Mouse (Mus musculus) kidney, postnatal 4 days (tissue): ENCODE data around the gene Dip2b.

Experiments
- DNase-seq, 2 experiments: peaks; one replicate each; pipeline ENCODE4 v3.0.0; 2021; ENCODE audit warnings: mixed read lengths in 2 of 2

The Dip2b gene

DNA sequence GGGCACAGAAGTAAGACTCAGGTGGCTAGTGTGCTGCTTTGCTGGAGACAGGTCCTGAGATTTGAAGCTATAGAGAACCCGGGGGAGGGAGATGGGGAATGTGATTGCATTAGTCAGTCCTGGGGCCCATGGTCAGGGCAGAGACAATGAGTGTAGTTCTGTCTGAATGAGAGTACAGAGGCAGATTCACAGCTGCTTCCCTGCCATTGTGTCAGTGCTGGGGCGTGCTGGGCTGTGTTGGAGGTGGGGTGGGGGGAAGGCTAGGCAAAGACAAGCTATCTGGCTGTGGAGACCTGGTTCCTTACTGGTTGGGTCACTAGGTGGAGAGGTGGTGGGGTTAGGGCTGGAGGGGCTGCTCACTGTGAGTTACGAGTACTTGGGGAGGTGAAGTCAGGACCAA is 14.3 kb downstream of the Dip2b start:
- DNase-seq, result no peak

DNA sequence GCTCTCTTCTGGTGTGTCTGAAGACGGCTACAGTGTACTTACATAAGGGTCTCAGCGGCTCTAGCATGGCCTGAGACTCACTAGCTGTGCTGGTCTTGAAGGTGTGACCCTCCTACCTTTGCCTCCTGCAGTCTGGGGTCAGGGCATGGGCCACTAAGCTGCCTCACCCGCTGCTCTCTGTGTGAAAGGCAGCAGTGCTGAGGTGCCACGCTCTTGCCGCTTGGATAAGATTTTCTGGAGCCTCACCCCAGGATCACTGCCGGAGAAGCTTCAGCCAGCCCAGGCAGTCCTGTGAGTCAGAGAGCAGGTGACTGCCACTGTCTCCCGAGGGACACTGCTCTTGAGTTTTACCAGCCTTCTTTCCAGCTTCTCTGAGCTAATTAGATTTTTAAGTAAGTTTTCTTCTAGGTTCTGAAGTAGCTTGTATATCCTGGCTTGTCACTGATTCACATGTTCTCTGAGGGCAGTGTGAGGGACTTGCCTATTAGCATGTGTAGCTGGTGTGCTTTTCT is 18.0 kb downstream of the Dip2b start:
- peak; percentile 17 to 25 for DNase-seq

DNA sequence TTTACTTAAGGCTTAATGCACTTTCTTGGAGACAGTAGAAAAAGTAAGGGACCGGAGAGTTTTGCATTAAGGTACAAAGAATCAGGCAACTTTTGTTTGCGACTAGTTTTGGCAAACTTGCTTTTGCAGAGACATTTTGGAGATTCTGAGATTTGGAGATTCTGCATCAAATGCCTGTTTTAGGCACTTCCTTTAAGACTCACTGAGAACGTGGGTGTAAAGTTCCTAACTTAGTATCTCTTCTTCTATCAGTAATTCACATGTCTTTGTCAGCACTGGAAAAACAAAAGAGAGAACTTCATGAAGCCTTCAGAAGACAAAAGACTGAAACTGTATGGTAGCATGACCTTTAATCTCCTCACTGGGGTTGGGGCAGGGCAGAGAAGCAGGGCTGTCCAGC is 19.2 kb downstream of the Dip2b start:
- DNase-seq, result no peak

DNA sequence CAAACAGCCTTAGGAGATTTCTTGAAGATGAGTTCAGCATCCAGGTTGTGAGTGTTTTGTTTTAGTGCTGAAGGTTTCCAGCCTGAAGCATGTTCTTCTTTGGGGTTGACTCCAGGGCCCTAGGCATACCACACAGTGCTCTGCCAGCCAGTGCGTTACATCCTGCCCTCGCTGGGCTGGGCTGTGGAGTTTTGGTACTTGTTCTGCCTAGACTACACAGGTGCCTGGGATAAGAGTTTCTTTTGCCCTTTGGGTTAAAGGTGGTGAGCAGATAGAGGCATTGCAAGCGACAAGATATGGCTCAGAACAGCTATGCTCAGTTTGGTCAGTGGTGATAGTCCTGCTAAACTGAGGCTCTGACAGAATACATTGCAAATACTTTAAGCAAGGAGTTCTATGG is 19.7 kb downstream of the Dip2b start:
- no peak for DNase-seq

DNA sequence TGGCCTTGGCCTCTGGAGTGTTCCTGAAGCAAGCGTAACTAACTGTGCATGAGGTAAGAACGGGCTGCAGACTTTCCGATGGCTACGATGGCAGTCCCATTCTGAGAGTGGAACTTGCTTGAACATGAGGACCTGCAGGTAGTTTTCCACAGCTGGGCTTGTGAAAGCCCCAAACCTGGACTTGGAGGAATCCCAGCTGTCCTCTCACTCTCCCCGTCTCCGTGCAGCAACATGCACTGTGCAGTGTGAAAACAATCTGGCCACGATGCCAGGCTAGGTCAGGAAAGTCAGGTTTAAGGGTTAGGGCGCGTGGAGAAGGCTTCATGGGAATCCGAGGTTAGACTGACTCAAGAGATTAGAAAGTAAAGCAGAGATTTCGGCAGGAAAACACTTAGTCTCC is 20.4 kb downstream of the Dip2b start:
- no peak for DNase-seq

DNA sequence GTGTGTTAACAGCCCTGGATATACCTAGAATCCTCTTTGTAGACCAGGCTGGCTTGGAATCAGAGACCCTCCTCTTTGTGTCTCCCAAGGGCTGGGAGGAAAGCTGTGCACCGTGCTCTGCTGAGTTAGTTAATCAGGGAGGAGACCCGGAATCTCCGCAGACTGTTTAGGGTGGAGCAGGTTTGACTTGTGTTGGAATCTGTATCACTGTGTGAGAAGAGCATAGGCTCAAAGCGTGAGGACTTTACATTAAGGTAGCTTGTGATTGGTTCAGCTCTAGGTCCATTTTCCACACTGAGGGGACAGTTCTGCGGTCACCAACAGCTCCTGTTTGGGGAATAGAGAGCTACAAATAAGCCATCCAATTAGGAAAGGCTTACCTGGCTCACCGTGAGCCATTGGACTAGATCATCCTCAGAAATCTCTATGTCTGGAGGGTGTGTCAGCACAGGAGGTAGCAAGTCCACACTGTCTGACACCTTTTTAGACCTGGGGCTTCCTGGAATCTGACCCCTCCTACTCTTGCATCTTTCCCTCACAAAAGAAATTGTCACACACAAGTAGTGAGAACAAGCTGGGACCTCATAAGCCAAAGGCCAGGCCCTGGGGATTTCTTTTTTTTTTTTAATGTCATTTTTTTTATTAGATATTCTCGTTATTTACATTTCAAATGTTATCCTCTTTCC is 21.3 kb downstream of the Dip2b start:
- no peak for DNase-seq

DNA sequence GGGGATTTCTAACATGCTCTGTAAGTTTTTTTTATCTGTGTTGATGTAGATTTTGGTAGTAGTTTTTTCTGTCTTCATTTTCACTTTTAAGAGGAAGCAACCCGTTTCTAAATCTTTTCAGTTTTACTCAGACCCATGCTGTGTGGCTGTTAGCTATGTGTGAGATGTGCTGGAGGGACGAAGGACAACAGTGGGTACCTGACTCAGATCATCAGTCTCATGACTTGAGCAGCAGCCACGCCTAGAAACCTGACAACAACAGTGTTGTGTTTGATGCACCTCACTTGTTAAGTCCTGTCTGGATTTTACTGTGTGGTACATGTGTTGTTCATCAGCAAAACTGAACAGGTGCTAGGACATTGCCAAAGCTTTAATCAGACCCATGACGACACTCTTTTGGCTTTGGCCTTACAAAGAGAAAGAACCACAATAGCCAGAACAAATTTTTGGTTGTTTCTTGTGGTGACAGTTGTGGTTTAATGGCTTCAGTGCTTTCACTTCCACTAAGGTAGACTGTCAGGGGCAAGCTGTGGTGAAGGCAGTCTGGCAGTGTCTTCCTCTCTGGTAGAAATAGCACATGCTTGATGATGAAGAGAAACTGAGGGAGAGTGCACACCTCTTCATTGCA is 22.2 kb downstream of the Dip2b start:
- no peak for DNase-seq

DNA sequence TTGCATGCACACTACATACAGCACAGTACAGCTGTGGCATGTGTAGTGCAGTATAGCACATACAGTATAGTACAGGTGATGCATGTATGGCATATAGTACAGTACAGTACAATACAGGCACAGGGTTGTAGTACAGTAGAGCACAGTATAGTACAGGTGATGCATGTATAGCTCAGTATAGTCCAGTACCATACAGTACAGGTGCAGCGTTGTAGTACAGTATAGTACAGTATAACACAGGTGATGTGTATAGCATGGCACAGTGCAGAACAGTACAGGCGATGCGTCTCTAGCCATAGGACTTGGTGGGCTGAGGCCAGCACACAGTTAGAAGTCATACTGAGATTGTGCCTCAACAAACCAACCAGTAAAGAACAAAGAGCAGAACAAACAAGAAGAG is 22.9 kb downstream of the Dip2b start:
- DNase-seq, result no peak

DNA sequence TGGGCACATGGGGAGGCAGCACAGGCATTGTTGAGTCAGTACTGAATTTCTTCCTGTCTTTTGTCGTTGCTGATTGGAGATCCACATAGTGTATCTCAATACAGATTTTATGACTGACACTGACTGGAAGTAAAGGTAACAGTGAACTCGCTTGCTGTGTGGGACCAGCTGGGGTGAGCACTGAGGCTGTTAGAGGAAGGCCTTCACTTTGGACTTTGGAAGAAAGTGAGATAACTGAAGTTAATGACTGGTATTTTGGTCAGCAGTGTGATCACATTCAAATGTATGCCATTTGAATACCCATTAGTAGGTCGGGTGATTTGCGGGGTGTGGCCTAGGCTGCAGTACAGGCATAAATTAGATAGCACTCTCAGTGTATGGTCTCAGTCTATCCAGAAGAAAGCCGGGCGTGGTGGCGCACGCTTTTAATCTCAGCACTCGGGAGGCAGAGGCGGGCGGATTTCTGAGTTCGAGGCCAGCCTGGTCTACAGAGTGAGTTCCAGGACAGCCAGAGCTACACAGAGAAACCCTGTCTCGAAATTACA is 24.8 kb downstream of the Dip2b start:
- DNase-seq, result no peak

DNA sequence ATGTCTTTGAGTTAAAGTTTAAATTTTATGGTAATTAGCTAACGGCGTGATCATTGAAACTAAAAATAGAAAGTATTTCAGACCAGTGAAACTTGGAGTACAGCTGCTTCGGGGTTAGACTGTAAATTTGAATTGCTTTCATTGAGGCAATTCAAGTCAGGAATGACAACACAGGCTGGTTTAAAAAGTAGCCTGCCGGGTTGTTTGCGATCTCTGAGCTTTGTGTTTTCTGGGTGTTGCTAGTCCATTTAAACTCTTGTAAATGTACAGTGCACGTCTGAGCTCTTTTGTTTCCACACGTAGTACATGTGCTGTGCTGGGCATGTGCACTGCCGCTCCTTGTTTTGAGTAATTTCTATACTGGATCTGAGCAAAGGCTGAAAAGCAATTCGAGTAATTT is 28.2 kb downstream of the Dip2b start:
- DNase-seq, result peak in 1 of 2 experiments; percentile 28

DNA sequence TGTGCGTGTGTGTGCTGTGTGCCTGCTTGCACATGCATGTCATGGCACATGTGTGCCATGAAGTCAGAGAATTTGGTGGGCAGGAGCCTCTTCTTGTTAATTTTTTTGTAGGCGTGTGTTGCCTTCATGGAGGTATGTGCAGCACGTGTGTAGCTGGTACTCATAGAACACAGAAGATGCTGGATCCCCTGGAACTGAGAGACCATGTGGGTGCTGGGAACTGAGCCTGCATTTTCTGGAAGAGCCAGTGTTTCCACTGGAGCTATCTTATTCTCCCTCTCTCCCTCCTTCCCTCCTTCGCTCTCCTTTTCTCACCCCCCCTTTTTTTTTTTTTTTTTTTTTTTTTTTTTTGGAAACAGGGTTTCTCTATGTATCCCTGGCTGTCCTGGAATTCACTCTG is 30.6 kb downstream of the Dip2b start:
- no peak for DNase-seq

DNA sequence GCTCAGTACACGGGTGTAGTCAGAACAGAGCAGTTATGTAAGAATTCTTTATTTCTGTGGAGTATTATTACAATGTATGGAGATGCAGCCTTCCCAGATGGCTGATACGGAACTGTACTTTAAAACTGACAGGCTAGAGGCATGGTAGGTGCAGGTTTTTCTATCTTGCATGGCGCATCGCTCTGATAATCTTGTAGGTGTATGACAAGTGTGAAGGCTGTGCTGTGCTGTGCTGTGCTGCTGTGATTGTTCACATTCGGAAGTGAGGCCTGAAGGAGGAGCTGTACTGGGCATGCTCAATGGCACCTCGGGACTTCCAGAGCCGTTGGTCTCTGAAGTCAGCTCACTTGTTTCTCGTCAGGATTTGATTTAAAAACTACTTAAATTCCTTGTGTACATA is 31.6 kb downstream of the Dip2b start:
- DNase-seq, result no peak

DNA sequence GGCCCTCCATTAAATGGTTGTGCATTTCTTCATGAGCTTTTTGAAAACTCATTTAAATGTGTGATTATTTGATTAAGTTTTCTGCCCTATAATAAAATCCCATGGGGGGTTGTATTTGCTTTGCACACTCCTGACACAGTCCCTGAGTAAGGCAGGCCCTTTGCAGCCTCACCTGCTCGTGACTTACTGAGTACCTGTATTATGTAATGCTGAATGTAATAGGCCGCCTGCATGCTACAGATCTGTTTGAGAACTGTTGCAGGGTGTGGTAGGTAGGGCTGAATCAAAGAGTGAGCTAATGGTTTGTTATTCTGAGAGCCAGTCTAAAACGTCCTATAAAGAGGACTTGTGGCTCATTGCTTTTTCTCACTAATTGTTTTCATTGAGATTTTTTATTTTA is 33.4 kb downstream of the Dip2b start:
- no peak for DNase-seq

DNA sequence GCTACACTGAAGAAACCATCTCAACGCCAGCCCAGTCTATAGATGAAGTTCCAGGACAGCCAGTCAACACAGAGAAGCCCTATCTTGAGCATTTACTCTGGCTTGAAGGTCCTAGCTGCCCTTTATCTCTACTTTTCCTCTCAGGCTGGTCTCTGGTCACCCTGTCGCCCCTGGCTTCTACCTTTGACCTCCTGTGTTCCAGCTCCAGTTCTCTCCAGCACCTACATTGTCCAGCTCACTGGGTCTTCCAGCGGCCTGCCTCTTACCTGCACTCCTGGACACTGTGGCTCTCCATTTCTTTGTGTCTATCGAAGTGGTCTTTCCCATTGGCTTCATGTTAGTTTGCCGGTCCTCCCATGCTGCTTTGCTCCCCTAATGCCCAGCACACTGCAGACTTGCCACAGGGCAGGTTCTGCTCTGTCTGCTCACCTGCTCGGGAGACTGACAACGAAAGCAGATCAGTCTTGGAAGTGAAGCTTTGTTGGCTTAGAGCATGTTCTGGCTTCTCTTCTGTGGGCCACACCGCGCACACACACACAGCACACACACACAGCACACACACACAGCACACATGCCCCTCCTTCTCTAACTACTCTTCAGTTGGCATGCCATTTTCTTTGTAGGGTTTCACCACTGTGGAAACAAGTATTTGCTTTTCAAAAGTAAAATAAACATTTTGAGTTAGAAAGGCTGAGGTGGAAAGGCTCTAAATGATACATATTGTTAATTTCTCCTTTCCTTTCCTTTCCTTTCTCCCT is 35.4 kb downstream of the Dip2b start:
- DNase-seq, result no peak

DNA sequence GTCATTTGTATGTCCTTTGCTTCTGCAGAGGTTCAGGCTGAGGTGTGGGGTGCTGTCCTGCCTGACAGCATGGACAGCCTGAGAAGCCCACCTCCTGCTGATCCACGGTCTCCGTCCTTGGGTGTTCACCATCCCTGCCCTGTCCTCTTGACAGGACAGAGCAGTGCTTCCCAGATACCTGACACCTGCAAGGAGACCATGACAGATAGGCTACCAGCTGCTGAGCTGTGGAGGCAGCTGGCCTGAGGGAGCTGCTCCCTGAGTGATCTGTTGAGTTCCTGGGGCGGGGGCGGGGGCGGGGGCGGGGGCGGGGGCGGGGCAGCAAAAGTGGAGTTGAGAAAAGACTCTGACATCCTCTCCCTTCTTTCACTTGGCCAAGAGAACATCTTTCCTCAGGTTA is 36.3 kb downstream of the Dip2b start:
- DNase-seq, result peak in 1 of 2 experiments; percentile 13

DNA sequence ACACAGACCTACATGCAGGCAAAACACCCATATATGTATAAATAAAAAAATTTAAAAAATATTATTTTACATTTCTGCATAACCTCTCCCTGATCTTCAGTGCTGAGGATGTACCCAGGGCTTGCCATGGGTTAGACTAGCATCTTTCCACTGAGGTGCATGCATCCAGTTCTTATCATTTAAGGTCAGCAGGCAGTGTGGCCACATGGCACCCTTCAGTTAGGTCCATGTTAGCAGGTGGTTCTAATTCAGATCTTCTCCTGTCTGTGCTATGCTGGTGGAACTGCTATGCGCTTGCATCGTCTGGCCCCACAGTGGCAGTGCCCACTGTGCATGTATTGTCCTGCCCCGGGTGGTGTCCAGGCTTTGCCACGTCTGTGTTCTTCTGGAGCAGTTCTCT is 37.9 kb downstream of the Dip2b start:
- DNase-seq, result peak in 1 of 2 experiments; percentile 17

DNA sequence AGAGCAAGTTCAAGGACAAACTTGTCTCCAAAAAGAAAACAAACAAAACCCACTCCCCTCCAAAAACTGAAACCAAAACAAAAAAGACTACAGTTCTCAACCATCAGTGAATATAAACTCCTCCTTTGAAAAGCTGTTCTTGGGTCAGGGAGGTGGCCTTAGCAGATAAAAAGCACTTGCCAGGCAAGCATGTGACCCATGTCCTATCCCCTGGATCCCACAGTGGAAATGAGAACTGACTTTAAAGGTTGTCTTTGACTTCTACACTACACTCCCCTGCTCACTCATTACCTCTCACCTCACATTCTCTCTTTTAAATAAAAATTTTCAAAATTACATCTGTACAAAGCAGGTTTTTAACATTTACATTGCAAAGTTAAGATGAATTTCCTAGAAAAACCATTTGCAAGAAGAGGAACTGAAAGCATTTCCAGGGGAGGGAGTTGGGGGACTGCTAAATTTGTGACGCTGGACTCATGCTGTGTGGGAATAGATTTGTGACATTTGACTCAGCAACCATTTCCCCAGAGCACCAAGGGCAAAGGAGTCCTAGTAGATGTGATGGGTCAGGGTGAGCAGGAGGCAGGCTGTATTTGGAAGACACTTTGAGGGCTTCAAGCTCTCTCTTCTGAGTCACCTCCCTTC is 42.5 kb downstream of the Dip2b start:
- DNase-seq, result no peak

DNA sequence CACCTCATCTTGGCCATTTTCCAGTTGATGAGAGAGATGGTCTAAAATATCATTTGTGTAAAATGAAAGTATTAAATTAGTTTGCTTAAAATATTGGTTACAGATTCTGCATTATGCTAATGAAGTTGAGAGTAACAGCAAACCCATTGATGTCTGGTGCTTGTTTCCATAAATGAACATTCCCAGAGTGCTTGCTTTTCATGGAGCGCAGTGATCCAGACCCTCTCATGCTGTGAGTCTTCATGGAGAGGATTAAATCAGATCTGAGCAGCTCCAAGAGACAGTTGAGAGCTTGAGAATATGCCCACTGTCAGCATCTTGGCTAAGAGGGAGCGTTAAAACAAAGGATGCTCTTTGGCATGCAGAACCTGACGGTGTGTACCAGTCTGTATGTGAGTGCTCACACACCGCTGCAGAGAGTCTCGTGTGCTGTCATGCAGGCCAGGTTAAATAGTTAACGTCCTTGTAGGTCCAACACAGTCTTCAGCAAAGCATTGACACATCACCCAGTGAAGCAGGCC is 43.1 kb downstream of the Dip2b start:
- DNase-seq, result no peak

DNA sequence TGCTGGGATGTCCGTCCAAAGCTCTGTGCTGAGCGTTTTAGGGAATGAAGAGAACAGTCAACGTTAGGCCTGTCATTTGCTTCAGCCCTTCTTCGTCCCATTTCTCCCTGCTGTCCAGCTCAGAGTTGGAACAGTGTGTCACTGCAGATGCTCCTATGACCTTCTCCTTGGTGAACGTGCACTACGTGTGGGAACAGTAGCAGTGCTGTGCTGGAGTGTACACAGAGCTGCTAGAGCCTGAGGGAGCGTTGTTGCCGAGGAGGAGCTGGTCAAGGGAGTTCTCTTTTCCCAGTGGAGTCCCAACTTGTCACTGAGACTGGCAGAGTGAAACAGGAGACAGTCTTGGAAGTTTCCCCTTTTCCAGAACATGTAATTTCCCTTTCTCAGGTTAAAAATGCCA is 43.6 kb downstream of the Dip2b start:
- DNase-seq, result no peak

DNA sequence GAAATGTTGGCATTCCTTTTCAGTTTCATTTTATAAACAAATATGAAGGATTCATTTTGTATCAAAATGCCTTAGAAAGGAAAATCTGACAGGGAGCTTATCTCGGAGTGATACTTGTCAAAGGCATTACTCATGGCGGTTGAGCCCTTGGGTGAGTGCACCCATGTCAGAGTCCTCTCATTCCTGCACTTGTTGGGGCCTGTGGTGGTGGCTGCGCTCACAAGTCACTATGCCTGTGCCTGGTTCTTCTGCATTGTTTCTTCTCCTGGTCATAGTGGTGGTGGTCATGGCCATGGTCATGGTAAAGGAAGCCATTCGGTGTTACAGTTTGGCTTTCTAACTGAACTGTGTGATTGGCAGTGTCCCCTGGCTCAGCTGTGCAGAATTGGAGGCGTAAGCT is 44.3 kb downstream of the Dip2b start:
- DNase-seq, result no peak

DNA sequence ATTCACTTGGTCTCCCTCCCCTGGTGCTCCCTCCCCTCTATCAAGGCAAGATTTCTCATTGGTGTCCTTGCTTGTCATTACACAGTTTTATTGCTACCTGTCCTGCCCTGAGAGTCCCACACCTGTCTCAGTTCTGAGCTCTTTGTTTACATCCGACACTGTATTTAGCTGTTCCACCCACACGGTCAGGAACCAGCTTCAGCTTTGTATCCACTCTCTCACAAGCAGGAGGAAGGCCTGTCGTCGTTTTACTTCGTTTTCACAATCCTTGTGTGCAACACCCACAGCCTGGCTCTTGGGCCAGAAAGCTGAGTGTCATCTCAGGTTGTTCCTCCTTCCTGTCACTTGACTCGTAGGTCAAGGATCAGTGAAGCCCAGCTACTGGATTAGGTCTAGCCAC is 45.4 kb downstream of the Dip2b start:
- DNase-seq, result no peak

DNA sequence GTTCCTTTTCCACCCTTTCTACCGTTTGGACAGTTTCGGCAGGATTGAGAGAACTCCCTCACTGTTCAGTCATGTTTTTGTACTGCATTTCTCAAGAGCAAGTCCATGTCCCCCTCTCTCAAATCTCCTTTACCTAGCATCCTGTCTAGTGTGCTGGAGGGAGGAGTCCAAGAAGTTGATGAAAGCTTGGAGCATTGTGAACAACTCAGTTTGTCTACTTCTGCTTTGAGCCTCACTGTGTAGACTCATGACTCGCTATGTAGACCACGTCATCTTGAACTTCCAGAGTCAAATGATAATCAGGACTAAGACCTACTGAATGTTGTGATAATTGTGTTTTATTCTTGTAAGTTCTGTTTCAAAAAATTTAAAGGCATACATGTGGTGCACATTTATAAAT is 46.4 kb downstream of the Dip2b start:
- DNase-seq, result no peak

DNA sequence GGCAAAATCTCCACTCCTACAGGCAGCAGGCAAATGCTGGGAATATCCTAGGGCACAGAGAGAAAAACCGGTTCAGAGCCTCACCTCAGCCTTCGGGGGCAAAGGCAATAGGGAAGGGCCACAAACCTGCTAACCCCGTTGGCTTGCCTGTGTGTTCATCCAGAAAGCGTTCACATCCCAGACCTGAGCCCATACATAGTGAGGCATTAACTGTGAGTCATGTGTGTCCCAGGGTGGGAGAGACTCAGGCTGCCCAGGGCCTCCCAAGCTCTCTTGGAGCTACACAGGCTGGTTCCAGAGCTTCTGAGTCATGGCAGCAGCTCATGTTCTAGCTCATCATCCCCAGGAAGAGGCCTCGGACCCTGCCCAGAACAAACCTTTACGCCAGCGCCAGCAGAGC is 49.6 kb downstream of the Dip2b start:
- DNase-seq, result peak in 1 of 2 experiments; percentile 41
